Mouse (Mus musculus) gastrocnemius, postnatal 36 days (tissue): ENCODE results near the gene Mepce. TPM values are rescaled to one million over a fixed set of nuclear protein-coding genes. Genes with fewer than 3 reads are reported as not detected.
"Not testable (repeated sequence)": the region's sequence is repeated elsewhere in the genome, so short reads cannot be mapped to it uniquely, and the experiment has no call there.

ENCODE experiments used
- DNase-seq, 2 experiments: peaks; one replicate each; pipeline ENCODE4 v3.0.0; 2022
- intact Hi-C: fragments of 180-260 bp; cut with DNase I; formaldehyde crosslinking; loops from one replicate; pipeline ENCODE4 v1.15.1; 2025
- total RNA-seq, 2 experiments: library from RNA; stranded (reverse); gene quantifications; 2 replicates each; pipeline ENCODE4 v1.2.3; 2021

The Mepce gene
- total RNA-seq, 2 experiments from 2014 or later: 20.8 to 25.2 TPM

GRCm38 (mm10) chr5:137764609-137765340 is 22.7 kb downstream of the Mepce start:
- intact Hi-C loops: no loop called here
- no peak for DNase-seq

GRCm38 (mm10) chr5:137759971-137760412 is 27.5 kb downstream of the Mepce start:
- intact Hi-C loops: loop anchor here (1.0 to 10.0 kb wide), 3 partner anchors 104 to 255 kb away; partner anchors contain the start of gene Pop7
- DNase-seq: peak; percentile 81 to 83

DNA sequence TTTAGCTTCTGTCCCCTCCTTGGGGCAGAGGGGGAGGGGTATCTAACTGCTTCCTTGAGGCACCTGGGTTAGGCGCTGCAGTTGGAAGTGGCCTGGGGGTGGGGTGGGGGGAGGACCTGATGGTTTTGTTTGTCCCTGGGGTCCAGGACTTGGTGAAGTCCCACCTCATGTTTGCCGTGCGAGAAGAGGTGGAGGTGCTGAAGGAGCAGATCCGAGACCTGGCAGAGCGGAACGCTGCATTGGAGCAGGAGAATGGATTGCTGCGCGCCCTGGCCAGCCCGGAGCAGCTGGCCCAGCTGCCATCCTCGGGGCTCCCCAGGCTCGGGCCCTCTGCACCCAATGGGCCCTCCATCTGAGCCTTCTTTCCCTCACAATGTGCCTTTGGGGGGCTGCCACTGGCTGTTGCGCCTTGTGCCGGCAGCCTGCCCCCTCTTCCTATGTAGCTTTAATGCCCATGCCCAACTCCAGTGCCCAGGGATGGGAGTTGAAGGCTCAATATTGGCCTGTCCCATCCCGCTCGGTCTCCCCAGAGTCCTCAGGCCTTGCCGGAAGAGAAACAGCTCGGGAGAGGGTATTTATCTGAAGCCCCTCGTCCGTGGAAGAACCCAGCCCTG is 28.4 kb downstream of the Mepce start:
- intact Hi-C loops: loop anchor here (5.0 to 10.0 kb wide), 2 partner anchors 177 to 254 kb away; partner anchors contain the start of gene Pop7
- DNase-seq: no peak

DNA sequence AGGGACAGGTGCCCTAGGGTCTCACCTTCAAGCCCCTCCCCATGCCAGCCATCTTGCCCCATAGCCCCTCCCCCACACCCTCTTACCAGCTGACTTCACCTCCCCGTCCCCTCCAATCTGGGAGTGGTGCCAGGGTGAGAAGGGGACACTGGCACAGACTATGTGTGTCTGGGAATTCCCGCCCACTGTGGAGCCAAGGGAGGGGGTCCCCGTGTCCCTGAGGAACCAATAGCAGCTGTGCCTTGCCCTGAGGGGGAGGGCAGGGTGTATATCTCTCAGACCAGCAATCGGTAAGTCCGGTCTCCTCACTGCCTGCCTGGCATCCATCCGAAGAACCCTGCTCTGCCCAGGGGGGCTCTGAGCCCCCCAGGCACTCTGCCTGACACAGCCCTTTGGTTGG is 29.6 kb downstream of the Mepce start:
- intact Hi-C loops: loop anchor here (1.0 to 10.0 kb wide), 3 partner anchors 101 to 253 kb away; partner anchors contain the start of gene Pop7
- DNase-seq: no peak

DNA sequence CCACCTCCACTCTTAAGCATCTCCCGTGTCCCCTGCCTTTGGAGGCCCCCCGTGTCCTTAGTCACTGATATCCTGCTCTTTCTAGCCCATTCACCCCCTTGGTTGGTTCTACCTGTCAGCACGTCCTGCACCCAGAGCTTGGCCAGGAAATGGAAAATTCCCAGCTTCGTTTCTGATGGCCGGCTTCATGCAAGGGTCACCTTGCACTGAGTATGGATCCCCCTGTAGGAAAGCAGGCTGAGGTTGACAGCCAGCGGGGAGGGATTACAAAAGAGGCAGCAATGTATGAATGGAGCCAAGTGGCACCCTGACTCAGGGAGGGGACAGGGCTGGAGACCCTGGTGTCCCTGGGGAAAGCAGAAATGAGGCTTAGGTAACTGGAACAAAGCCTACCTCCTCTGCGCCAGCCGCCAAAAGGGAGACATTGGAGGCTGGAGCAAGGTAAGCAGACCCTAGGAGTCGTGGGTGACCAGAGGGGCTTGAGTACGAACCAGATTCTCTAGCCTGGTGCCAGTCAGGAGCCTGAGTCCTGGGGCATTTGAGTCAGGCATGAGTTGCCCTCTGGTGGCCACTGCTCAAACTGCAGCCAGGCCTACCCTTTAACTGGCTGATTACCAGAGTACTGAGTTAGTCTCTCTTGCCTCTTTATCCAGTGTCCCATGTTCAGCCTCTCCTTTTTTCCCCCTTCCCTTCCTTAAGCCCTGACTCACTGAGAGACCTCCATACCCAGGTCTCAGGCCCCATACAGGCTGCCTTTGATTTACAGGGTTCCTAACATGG is 30.4 kb downstream of the Mepce start:
- DNase-seq: peak; percentile 82 to 83
- intact Hi-C loops: loop anchor here (1.0 to 10.0 kb wide), 3 partner anchors 100 to 252 kb away; partner anchors contain the start of gene Pop7

GRCm38 (mm10) chr5:137756106-137756505 is 31.3 kb downstream of the Mepce start:
- DNase-seq: no peak
- intact Hi-C loops: loop anchor here (5.0 to 10.0 kb wide), 2 partner anchors 174 to 251 kb away; partner anchors contain the start of gene Pop7

GRCm38 (mm10) chr5:137755425-137755824 is 32.0 kb downstream of the Mepce start:
- no peak for DNase-seq
- intact Hi-C loops: loop anchor here (5.0 to 10.0 kb wide), 2 partner anchors 173 to 251 kb away; partner anchors contain the start of gene Pop7

- intact Hi-C loops: loop anchor here (10.0 kb wide), 1 partner anchor 248 kb away; the partner anchor contains the start of gene Pop7
These were observed 34.2 kb downstream of the Mepce start for GRCm38 (mm10) chr5:137753111-137753832.

DNA sequence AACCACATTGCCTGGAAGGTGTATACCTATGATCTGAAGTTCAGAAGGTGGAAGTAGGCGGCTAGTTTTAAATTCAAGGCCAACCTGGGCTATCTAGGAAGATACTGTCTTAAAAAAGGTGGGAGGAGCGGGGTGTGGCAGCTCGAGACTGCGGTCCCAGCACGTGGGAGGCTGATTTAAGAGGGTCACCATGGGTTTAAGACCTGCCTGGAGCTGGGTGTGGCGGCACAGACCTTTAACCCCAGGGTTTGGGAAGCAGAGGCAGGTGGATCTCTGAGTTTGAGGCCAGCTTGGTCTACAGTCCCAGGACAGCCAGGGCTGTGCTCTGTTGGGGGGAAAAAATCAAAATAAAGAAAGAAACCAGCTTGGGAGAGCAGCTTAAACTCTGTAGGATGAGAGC is 35.5 kb downstream of the Mepce start:
- intact Hi-C loops: loop anchor here (10.0 kb wide), 1 partner anchor 247 kb away; the partner anchor contains the start of gene Pop7
- no peak for DNase-seq

More at GRCm38 (mm10) chr5:137753111-137753832, 34.2 kb downstream of the Mepce start:
- no peak for DNase-seq

GRCm38 (mm10) chr5:137751221-137751887 is 36.1 kb downstream of the Mepce start:
- intact Hi-C loops: loop anchor here (10.0 kb wide), 1 partner anchor 247 kb away; the partner anchor contains the start of gene Pop7

GRCm38 (mm10) chr5:137750212-137750611 is 37.2 kb downstream of the Mepce start:
- not testable (repeated sequence) for DNase-seq
- intact Hi-C loops: loop anchor here (10.0 kb wide), 1 partner anchor 245 kb away; the partner anchor contains the start of gene Pop7

More at GRCm38 (mm10) chr5:137751221-137751887, 36.1 kb downstream of the Mepce start:
- no peak for DNase-seq

- no peak for DNase-seq
- intact Hi-C loops: loop anchor here (5.0 kb wide), 1 partner anchor 217 kb away; the partner anchor contains the start of genes Epo and Gnb2
These were observed 38.1 kb downstream of the Mepce start for GRCm38 (mm10) chr5:137749196-137749836.

GRCm38 (mm10) chr5:137748130-137748770 is 39.2 kb downstream of the Mepce start:
- DNase-seq: no peak
- intact Hi-C loops: loop anchor here (5.0 kb wide), 1 partner anchor 216 kb away; the partner anchor contains the start of genes Epo and Gnb2

DNA sequence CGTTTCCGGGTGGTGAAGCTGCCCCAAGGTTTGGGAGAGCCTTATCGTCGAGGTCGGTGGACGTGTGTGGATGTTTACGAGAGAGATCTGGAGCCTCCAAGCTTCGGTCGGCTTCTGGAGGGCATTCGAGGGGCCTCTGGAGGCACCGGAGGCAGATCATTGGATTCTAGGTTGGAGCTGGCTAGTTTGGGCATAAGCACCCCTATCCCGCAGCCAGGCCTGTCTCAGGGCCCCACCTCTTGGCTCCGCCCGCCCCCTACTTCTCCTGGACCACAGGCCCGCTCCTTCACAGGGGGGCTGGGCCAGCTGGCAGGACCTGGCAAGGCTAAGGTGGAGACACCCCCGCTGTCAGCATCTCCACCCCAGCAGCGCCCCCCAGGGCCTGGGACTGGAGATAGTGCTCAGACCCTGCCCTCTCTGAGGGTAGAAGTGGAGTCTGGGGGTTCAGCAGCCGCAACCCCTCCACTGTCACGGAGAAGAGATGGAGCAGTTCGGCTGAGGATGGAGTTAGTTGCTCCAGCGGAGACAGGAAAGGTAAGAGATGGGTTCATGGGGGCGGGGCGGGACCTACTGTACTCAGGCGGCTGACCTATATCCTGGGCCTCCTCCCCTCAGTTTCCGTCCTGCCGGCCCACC is 40.0 kb downstream of the Mepce start:
- no peak for DNase-seq
- intact Hi-C loops: loop anchor here (5.0 kb wide), 1 partner anchor 215 kb away; the partner anchor contains the start of genes Epo and Gnb2

DNA sequence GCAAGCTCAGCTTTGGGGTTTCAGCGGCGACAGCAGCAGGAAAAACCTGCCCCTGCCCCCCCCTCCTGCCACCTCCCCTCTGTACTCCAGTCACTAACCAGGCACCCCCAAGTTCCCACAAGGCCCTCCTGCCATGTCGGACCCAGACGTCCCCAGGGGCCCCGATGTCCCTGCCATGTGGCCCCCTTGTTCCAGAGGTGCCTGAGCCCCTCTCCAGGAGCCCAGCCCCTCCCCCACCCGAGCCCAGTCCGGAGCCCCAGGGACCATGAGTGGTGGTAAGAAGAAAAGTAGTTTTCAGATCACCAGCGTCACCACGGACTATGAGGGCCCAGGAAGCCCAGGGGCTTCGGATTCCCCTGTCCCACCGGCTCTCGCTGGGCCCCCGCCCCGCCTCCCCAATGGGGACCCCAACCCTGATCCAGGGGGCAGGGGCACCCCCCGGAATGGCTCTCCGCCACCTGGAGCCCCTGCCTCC is 40.6 kb downstream of the Mepce start:
- DNase-seq: no peak
- intact Hi-C loops: loop anchor here (5.0 kb wide), 1 partner anchor 215 kb away; the partner anchor contains the start of genes Epo and Gnb2

DNA sequence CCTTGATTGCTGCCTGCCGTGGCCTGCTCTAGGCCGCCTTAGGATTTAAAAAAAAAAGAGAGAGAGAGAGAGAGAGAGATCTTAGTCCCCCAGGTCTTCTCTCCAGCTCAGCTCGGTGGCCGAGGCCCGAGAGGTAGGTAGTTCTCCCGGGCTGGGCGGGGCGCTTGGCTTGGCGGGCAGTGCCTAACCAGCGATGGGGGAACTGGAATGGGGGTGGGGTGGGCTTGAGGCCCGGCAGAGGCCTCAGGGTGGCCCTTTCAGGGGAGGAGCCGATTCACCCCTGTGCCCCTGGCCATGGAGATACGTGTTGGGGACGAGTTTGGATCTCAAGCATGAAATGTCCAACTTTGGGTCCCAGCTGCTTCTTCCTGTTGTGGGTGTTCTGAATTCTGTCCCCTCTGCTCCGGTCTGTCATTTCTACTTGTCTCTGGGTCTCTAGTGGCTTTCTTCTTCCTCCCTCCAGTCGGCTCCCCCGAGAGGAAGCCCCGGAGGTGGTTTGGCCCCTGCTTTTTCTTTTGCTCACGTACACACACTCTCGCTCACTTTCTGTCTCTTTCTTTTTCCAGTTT is 41.1 kb downstream of the Mepce start:
- intact Hi-C loops: loop anchor here (5.0 kb wide), 1 partner anchor 214 kb away; the partner anchor contains the start of genes Epo and Gnb2
- peak; percentile 57 to 62 for DNase-seq
